8 mouse cellular contexts compared by ENCODE assay signal in the genomic region with DNA sequence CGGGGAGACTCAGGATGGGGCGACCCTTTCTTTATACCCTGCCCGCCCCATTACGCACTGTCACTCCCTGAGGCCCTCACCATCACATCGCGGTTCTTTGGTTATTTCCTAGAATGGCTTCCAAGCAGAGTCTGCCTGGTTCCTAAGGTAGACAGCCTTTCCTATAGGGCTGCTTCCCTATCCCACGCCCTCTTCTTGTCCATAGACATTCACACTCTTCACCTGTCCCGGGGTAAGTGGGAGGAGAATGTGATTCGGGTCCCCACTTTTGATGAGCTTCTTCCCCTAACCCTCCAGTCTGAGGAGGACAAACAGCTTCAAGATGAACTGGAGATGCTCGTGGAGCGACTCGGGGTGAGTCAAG. TPM values are rescaled to one million over a fixed set of nuclear protein-coding genes. Genes with fewer than 3 reads are reported as not detected.
DNase-seq lines count a peak whose midpoint lies in the region; ATAC-seq and TF ChIP-seq lines count a peak whose summit lies in the region.

No protein-coding gene starts in this region.

- H3K9ac ChIP-seq in heart, embryonic 15.5 days = peak overlapping the region; percentile 87
- peak overlapping the region; percentile 81 for H3K9ac ChIP-seq in MEL (ENCODE audit: control insufficient read depth, low read depth, low read length, poor library complexity, severe bottlenecking)
- peak overlapping the region; percentile 85 for H3K9ac ChIP-seq in forebrain, postnatal 0 days

- no peak for ATAC-seq in heart, embryonic 15.5 days (replicated peaks; ENCODE audit: insufficient number of reproducible peaks, insufficient read depth, low FRiP score, low read depth)
- ATAC-seq in forebrain, postnatal 0 days = no peak
- peak; percentile 6; the same call in 1 of the 2 replicates for ATAC-seq in megakaryocyte, adult 5-6 weeks (ENCODE audit: poor library complexity, severe bottlenecking)
- ATAC-seq in megakaryocyte progenitor cell, adult 5-6 weeks (replicated peaks; ENCODE audit: poor library complexity) = no peak

- H3K27ac ChIP-seq in heart, embryonic 15.5 days = peak overlapping the region; percentile 45; the same call in 1 of the 2 replicates
- no peak overlapping the region; the same call in 1 of the 2 replicates for H3K27ac ChIP-seq in MEL (ENCODE audit: control insufficient read depth, low read depth, low read length)
- peak overlapping the region; percentile 82; the same call in 1 of the 2 replicates for H3K27ac ChIP-seq in forebrain, postnatal 0 days (ENCODE audit: low read depth, low read length)

- no peak for TF ChIP-seq EP300 in MEL (IDR thresholded peaks at IDR 0.05; ENCODE audit: low read depth in 1 of 2, low read length in 2 of 2)

- peaks cover 24% of the 10 kb centered on the region for H3K36me3 ChIP-seq in heart, embryonic 15.5 days
- H3K36me3 ChIP-seq in MEL (ENCODE audit: control insufficient read depth in 1 of 2, insufficient read depth in 2 of 2, low read length in 2 of 2) = peaks cover 8 to 13% of the 10 kb centered on the region in 2 experiments
- H3K36me3 ChIP-seq in forebrain, postnatal 0 days (ENCODE audit: insufficient read depth) = peaks cover 25% of the 10 kb centered on the region

- peaks cover 3% of the 10 kb centered on the region; the same call in 1 of the 2 replicates for H3K27me3 ChIP-seq in heart, embryonic 15.5 days
- H3K27me3 ChIP-seq in MEL (ENCODE audit: control insufficient read depth in 1 of 2, insufficient read depth in 2 of 2, low read length in 2 of 2) = no peaks in the 10 kb centered on the region
- H3K27me3 ChIP-seq in forebrain, postnatal 0 days (ENCODE audit: insufficient read depth, low read length) = no peaks in the 10 kb centered on the region

- no peak for TF ChIP-seq RAD21 in MEL (IDR thresholded peaks at IDR 0.05; ENCODE audit: low read depth, low read length)

- no peak for TF ChIP-seq CTCF in MEL (IDR thresholded peaks at IDR 0.05 in 2 of 3, conservative IDR thresholded peaks at IDR 0.05 in 1 of 3; ENCODE audit: control insufficient read depth in 1 of 3, insufficient read depth in 1 of 3, low read depth in 2 of 3, low read length in 3 of 3, poor library complexity in 1 of 3, severe bottlenecking in 1 of 3)
- no peak for TF ChIP-seq CTCF in forebrain, postnatal 0 days (IDR thresholded peaks at IDR 0.05; ENCODE audit: low read depth)

- WGBS in heart, embryonic 15.5 days = 7% methylated on average over 12 of the region's 12 CpGs
- 11% methylated on average over 12 of the region's 12 CpGs for WGBS in forebrain, postnatal 0 days

- H3K9me3 ChIP-seq in heart, embryonic 15.5 days (replicated peaks) = no peaks in the 10 kb centered on the region
- no peaks in the 10 kb centered on the region for H3K9me3 ChIP-seq in MEL (replicated peaks; ENCODE audit: insufficient read depth, low read length)
- no peaks in the 10 kb centered on the region for H3K9me3 ChIP-seq in forebrain, postnatal 0 days (ENCODE audit: low read length)

- H3K79me2 ChIP-seq in MEL (ENCODE audit: control insufficient read depth, insufficient read depth, low read length, poor library complexity) = peaks cover 23% of the 10 kb centered on the region

- TF ChIP-seq POLR2A in MEL (IDR thresholded peaks at IDR 0.05; ENCODE audit: control insufficient read depth in 1 of 2, insufficient read depth in 1 of 2, low read depth in 1 of 2, low read length in 2 of 2, poor library complexity in 1 of 2) = no peak

- no peak for DNase-seq in heart, adult 9 months (ENCODE audit: low spot score in 2 of 2)
- no peak for DNase-seq in MEL (ENCODE audit: low read depth, low spot score)
- no peak for DNase-seq in forebrain, postnatal 0 days
- DNase-seq in frontal cortex, postnatal 10 days (ENCODE audit: low spot score in 2 of 2) = no peak
- DNase-seq in layer of hippocampus, adult 9-11 months = no peak

- peak overlapping the region; percentile 82 for H3K4me2 ChIP-seq in heart, embryonic 15.5 days
- H3K4me2 ChIP-seq in forebrain, postnatal 0 days (ENCODE audit: low read depth) = peak overlapping the region; percentile 82

- H3K4me3 ChIP-seq in heart, embryonic 15.5 days = peak overlapping the region; percentile 89
- peak overlapping the region; percentile 81 to 94 for H3K4me3 ChIP-seq in MEL (ENCODE audit: control insufficient read depth in 1 of 2, insufficient read depth in 1 of 2, low read depth in 2 of 2, low read length in 2 of 2)
- peak overlapping the region; percentile 76 for H3K4me3 ChIP-seq in forebrain, postnatal 0 days (ENCODE audit: low read depth, low read length)

- H3K4me1 ChIP-seq in heart, embryonic 15.5 days (replicated peaks) = peaks cover 13% of the 10 kb centered on the region
- H3K4me1 ChIP-seq in MEL (ENCODE audit: control insufficient read depth in 1 of 2, insufficient read depth in 2 of 2, low read length in 2 of 2) = peaks cover 0 to 8% of the 10 kb centered on the region in 2 experiments
- H3K4me1 ChIP-seq in forebrain, postnatal 0 days (ENCODE audit: insufficient read depth) = peaks cover 12% of the 10 kb centered on the region; the same call in 1 of the 2 replicates

TF ChIP-seq in MEL, 35 proteins besides CTCF, POLR2A, EP300 and RAD21 (continues in another document):
- TF ChIP-seq TCF12 (IDR thresholded peaks at IDR 0.05; ENCODE audit: low read depth, low read length) (no peak), MYC (IDR thresholded peaks at IDR 0.05; ENCODE audit: low read depth, low read length) (no peak), MXI1 (IDR thresholded peaks at IDR 0.05; ENCODE audit: low read depth, low read length) (no peak), ZNF384 (IDR thresholded peaks at IDR 0.05; ENCODE audit: low read depth, low read length) (no peak), MYB (IDR thresholded peaks at IDR 0.05; ENCODE audit: low read depth, low read length) (no peak)

RNA-seq across cellular contexts. Expression of a gene that starts 0.5 kb away (rescaled TPM):
- polyA plus RNA-seq in heart, embryonic 15.5 days (2015; fragmentation: Nextera tagmentation; extraction: Ambion mirVana) = 202 and 242 TPM in 2 replicates
- total RNA-seq in MEL (2012; rRNA removed) = 262 and 323 TPM in 2 replicates
- polyA plus RNA-seq in MEL (2012; ENCODE audit: insufficient read depth in 1 of 2, insufficient read length in 2 of 2, low read depth in 1 of 2, low replicate concordance in 2 of 2, missing spikeins in 1 of 2) = 100 to 1,000 TPM in 1 of 2 experiments, 10 to 100 TPM in 1; 81.9 to 432 TPM
- total RNA-seq in forebrain, postnatal 0 days (2014; rRNA removed) = 237 and 242 TPM in 2 replicates
- polyA plus RNA-seq in forebrain, postnatal 0 days (2015; fragmentation: Nextera tagmentation; extraction: Ambion mirVana) = 287 and 331 TPM in 2 replicates
- 88.9 and 92.4 TPM in 2 replicates for total RNA-seq in megakaryocyte, adult 5-6 weeks (2015)
- total RNA-seq in megakaryocyte, adult 5-6 weeks (2017) = 134 and 172 TPM in 2 replicates
- total RNA-seq in megakaryocyte progenitor cell, adult 5-6 weeks (2015) = 113 and 133 TPM in 2 replicates
- 201 and 230 TPM in 2 replicates for total RNA-seq in megakaryocyte progenitor cell, adult 5-6 weeks (2017)

RNA-seq across cellular contexts. Expression of a gene that starts 16.2 kb away (rescaled TPM):
- 95.3 and 129 TPM in 2 replicates for polyA plus RNA-seq in heart, embryonic 15.5 days (2015; fragmentation: Nextera tagmentation; extraction: Ambion mirVana)
- 409 and 425 TPM in 2 replicates for total RNA-seq in MEL (2012; rRNA removed)
- polyA plus RNA-seq in MEL (2012; ENCODE audit: insufficient read depth in 1 of 2, insufficient read length in 2 of 2, low read depth in 1 of 2, low replicate concordance in 2 of 2, missing spikeins in 1 of 2) = 100 to 1,000 TPM; 327 to 436 TPM
- total RNA-seq in forebrain, postnatal 0 days (2014; rRNA removed) = 223 and 282 TPM in 2 replicates
- 89.8 and 111 TPM in 2 replicates for polyA plus RNA-seq in forebrain, postnatal 0 days (2015; fragmentation: Nextera tagmentation; extraction: Ambion mirVana)
- total RNA-seq in megakaryocyte, adult 5-6 weeks (2015) = 117 and 119 TPM in 2 replicates
- total RNA-seq in megakaryocyte, adult 5-6 weeks (2017) = 159 and 160 TPM in 2 replicates
- total RNA-seq in megakaryocyte progenitor cell, adult 5-6 weeks (2015) = 164 and 172 TPM in 2 replicates
- 305 and 366 TPM in 2 replicates for total RNA-seq in megakaryocyte progenitor cell, adult 5-6 weeks (2017)

RNA-seq across cellular contexts. Expression of a gene that starts 22.3 kb away (rescaled TPM):
- polyA plus RNA-seq in heart, embryonic 15.5 days (2015; fragmentation: Nextera tagmentation; extraction: Ambion mirVana) = 0.93 and 1.5 TPM in 2 replicates
- total RNA-seq in MEL (2012; rRNA removed) = 4.9 and 5.0 TPM in 2 replicates
- 1 to 10 TPM in 1 of 2 experiments, not detected in 1; 7.4 TPM for polyA plus RNA-seq in MEL (2012; ENCODE audit: insufficient read depth in 1 of 2, insufficient read length in 2 of 2, low read depth in 1 of 2, low replicate concordance in 2 of 2, missing spikeins in 1 of 2)
- total RNA-seq in forebrain, postnatal 0 days (2014; rRNA removed) = 17.8 and 22.4 TPM in 2 replicates
- 6.1 and 8.7 TPM in 2 replicates for polyA plus RNA-seq in forebrain, postnatal 0 days (2015; fragmentation: Nextera tagmentation; extraction: Ambion mirVana)
- total RNA-seq in megakaryocyte, adult 5-6 weeks (2015) = not detected in 2 replicates
- not detected in 2 replicates for total RNA-seq in megakaryocyte, adult 5-6 weeks (2017)
- total RNA-seq in megakaryocyte progenitor cell, adult 5-6 weeks (2015) = 0.20 and 0.32 TPM in 2 replicates
- total RNA-seq in megakaryocyte progenitor cell, adult 5-6 weeks (2017) = 0.71 TPM in 1 of 2 replicates, not detected in the other

RNA-seq across cellular contexts. Expression of a gene that starts 30.8 kb away (rescaled TPM):
- polyA plus RNA-seq in heart, embryonic 15.5 days (2015; fragmentation: Nextera tagmentation; extraction: Ambion mirVana) = 0.31 and 0.46 TPM in 2 replicates
- 0.23 and 0.65 TPM in 2 replicates for total RNA-seq in MEL (2012; rRNA removed)
- polyA plus RNA-seq in MEL (2012; ENCODE audit: insufficient read depth in 1 of 2, insufficient read length in 2 of 2, low read depth in 1 of 2, low replicate concordance in 2 of 2, missing spikeins in 1 of 2) = 1 to 10 TPM in 1 of 2 experiments, not detected in 1; 4.3 TPM
- total RNA-seq in forebrain, postnatal 0 days (2014; rRNA removed) = 44.1 and 51.0 TPM in 2 replicates
- 45.3 and 57.0 TPM in 2 replicates for polyA plus RNA-seq in forebrain, postnatal 0 days (2015; fragmentation: Nextera tagmentation; extraction: Ambion mirVana)
- total RNA-seq in megakaryocyte, adult 5-6 weeks (2015) = 0.29 and 0.32 TPM in 2 replicates
- total RNA-seq in megakaryocyte, adult 5-6 weeks (2017) = 0.95 TPM in 1 of 2 replicates, not detected in the other
- 0.42 and 0.59 TPM in 2 replicates for total RNA-seq in megakaryocyte progenitor cell, adult 5-6 weeks (2015)
- 0.10 and 0.96 TPM in 2 replicates for total RNA-seq in megakaryocyte progenitor cell, adult 5-6 weeks (2017)

RNA-seq across cellular contexts. Expression of a gene that starts 40.4 kb away (rescaled TPM):
- 23.6 and 30.7 TPM in 2 replicates for polyA plus RNA-seq in heart, embryonic 15.5 days (2015; fragmentation: Nextera tagmentation; extraction: Ambion mirVana)
- total RNA-seq in MEL (2012; rRNA removed) = 22.2 and 25.6 TPM in 2 replicates
- polyA plus RNA-seq in MEL (2012; ENCODE audit: insufficient read depth in 1 of 2, insufficient read length in 2 of 2, low read depth in 1 of 2, low replicate concordance in 2 of 2, missing spikeins in 1 of 2) = 100 to 1,000 TPM in 1 of 2 experiments, 10 to 100 TPM in 1; 67.6 to 218 TPM
- total RNA-seq in forebrain, postnatal 0 days (2014; rRNA removed) = 11.1 and 19.0 TPM in 2 replicates
- polyA plus RNA-seq in forebrain, postnatal 0 days (2015; fragmentation: Nextera tagmentation; extraction: Ambion mirVana) = 29.2 and 30.3 TPM in 2 replicates
- total RNA-seq in megakaryocyte, adult 5-6 weeks (2015) = 15.3 and 21.9 TPM in 2 replicates
- 7.4 and 10.7 TPM in 2 replicates for total RNA-seq in megakaryocyte, adult 5-6 weeks (2017)
- 33.2 and 38.5 TPM in 2 replicates for total RNA-seq in megakaryocyte progenitor cell, adult 5-6 weeks (2015)
- total RNA-seq in megakaryocyte progenitor cell, adult 5-6 weeks (2017) = 20.4 and 21.4 TPM in 2 replicates
